Mouse (Mus musculus) liver, embryonic 14.5 days (tissue): ENCODE data around the gene Scnn1g. TPM values are rescaled to one million over a fixed set of nuclear protein-coding genes. Genes with fewer than 3 reads are reported as not detected.
A peak's percentile ranks its signal among the peaks of the same experiment; 100 is the strongest.

Experiments
- ATAC-seq: fragments of 200-750 bp; cut with Nextera tagmentation; 2 replicates; pipeline ENCODE4 v1.8.0; 2017; ENCODE audit warnings: moderate number of reproducible peaks, mild to moderate bottlenecking, moderate library complexity; ENCODE audit not compliant: insufficient read depth
- DNase-seq, 3 experiments: peaks; one replicate each; pipeline ENCODE4 v3.0.0-alpha.2; 2012 to 2013; ENCODE audit warnings: low read depth in 3 of 3, low spot score in 3 of 3
- H3K27ac ChIP-seq: fragments of 300-500 bp; sonication (generic); 2 replicates; pipeline ENCODE4 v1.5.1; 2014; ENCODE audit warnings: moderate library complexity, mild to moderate bottlenecking, control low read depth, inconsistent platforms
- H3K27me3 ChIP-seq: fragments of 300-500 bp; sonication (generic); 2 replicates; pipeline ENCODE4 v1.6.1; 2014; ENCODE audit warnings: mild to moderate bottlenecking, low read length, moderate library complexity; ENCODE audit not compliant: control insufficient read depth, insufficient read depth
- H3K36me3 ChIP-seq: fragments of 300-500 bp; sonication (generic); replicated peaks from 2 replicates; pipeline ENCODE4 v1.6.1; 2014; ENCODE audit warnings: low read depth; ENCODE audit not compliant: control insufficient read depth, insufficient read depth
- H3K4me1 ChIP-seq, 2 experiments: fragments of 200-500 bp in 1 of 2; fragments of 300-500 bp in 1 of 2; sonication (generic) in 1 of 2; replicated peaks; 2 replicates each; pipeline ENCODE4 v1.6.1; 2012 to 2014; ENCODE audit warnings: antibody characterized with exemption in 1 of 2, inconsistent platforms in 1 of 2, low read length in 1 of 2; ENCODE audit not compliant: control insufficient read depth in 2 of 2, insufficient read depth in 2 of 2
- H3K4me2 ChIP-seq: fragments of 300-500 bp; sonication (generic); 2 replicates; pipeline ENCODE4 v1.6.1; 2014; ENCODE audit warnings: low read depth, mild to moderate bottlenecking, control low read depth, moderate library complexity
- H3K4me3 ChIP-seq, 2 experiments: fragments of 200-500 bp in 1 of 2; fragments of 300-500 bp in 1 of 2; sonication (generic) in 1 of 2; 2 replicates each; pipeline ENCODE4 v1.5.1; 2012 to 2014; ENCODE audit warnings: low read depth in 2 of 2, low read length in 2 of 2, mild to moderate bottlenecking in 2 of 2, control low read depth in 1 of 2, inconsistent platforms in 1 of 2, moderate library complexity in 1 of 2; ENCODE audit not compliant: insufficient read depth in 1 of 2
- H3K9ac ChIP-seq: fragments of 300-500 bp; sonication (generic); replicated peaks from 2 replicates; pipeline ENCODE4 v1.6.1; 2014; ENCODE audit warnings: mild to moderate bottlenecking, control low read depth, moderate library complexity
- H3K9me3 ChIP-seq: fragments of 300-500 bp; sonication (generic); 2 replicates; pipeline ENCODE4 v1.6.1; 2016; ENCODE audit warnings: low read length, mixed read lengths; ENCODE audit not compliant: control insufficient read depth
- CTCF ChIP-seq: IDR thresholded peaks from 2 replicates; pipeline ENCODE4 v1.5.1; 2016; ENCODE audit warnings: antibody characterized with exemption, low read depth, control low read depth
- EP300 ChIP-seq: IDR thresholded peaks from 2 replicates; pipeline ENCODE4 v1.6.1; 2016; ENCODE audit warnings: antibody characterized with exemption, low read depth
- WGBS: fragments of 180-500 bp; shearing (Covaris S2); extraction: QIAGEN DNeasy Blood & Tissue Kit; methylation state at CpG from one replicate; pipeline ENCODE4 v1.1.7; 2014; ENCODE audit not compliant: insufficient replicate concordance; 5-methylcytosine and 5-hydroxymethylcytosine counted together
- polyA plus RNA-seq, 2 experiments: library from polyadenylated mRNA; depleted of rRNA in 1 of 2; stranded (reverse) in 1 of 2; unstranded in 1 of 2; fragments of >200 nt; fragmentation: Nextera tagmentation in 1 of 2; extraction: Ambion mirVana in 1 of 2; gene quantifications; 2 replicates each; pipeline versions ENCODE4 v1.2.1 to v1.2.3; 2012 to 2014

Gene Scnn1g
- polyA plus RNA-seq, 2 experiments = not detected

DNA sequence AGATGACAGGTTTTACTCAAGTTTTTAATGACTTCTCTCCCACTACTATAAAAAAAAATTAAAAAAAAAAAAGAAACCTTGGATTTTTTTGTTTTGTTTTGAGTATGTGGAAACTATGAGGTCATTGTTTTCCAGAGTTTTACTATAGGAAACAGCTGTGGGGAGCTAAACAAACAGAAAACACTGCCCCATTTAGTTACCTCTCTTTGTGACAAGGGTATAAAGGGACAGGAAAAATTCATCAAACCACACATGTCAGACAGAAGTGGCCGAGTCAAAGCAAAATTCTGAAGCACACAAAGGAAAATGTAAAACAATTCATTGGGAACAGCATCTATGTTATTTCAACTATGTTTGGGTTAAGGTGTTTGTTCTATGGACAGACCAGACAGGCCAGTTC, 36.7 kb upstream of the Scnn1g start:
- no peak for DNase-seq
- 42% methylated on average over 1 of the region's 1 CpGs for WGBS

DNA sequence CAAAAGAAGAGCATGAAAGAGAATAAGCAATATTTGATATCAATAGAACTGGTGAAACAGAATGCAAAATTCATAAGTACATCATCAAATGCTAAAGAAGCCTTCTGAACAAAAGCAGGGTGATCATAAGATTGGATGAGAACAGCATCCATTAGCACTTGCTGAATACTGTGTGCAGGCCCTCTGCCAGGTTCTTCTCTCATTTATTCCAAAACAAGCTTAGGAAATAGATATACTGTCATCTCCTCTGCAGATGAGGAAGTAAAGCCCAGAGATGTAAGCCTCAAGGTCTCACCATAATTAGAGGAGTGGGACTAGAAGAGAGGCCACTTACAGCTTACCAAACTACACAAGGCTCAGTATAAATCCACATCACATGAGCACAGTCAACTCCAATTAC, 35.1 kb upstream of the Scnn1g start:
- Histone ChIP-seq H3K4me3 (no peak overlapping the region), H3K9me3 (no peaks in the 10 kb centered on the region), H3K9ac (no peak overlapping the region), H3K27me3 (no peaks in the 10 kb centered on the region), H3K36me3 (no peaks in the 10 kb centered on the region), H3K4me1 (peaks cover 0 to 6% of the 10 kb centered on the region in 2 experiments; a peak in 3 of 4 replicates), H3K27ac (no peak overlapping the region), H3K4me2 (no peak overlapping the region)
- DNase-seq = no peak
- no peak for TF ChIP-seq CTCF
- ATAC-seq = no peak

More for the DNA sequence above, 36.7 kb upstream of the Scnn1g start:
- no peaks in the 10 kb centered on the region for H3K9me3 ChIP-seq
- H3K4me2 ChIP-seq = no peak overlapping the region
- no peaks in the 10 kb centered on the region for H3K27me3 ChIP-seq
- no peak overlapping the region for H3K27ac ChIP-seq
- H3K9ac ChIP-seq = no peak overlapping the region
- no peaks in the 10 kb centered on the region for H3K36me3 ChIP-seq
- H3K4me3 ChIP-seq = no peak overlapping the region
- TF ChIP-seq EP300 = no peak
- no peak for TF ChIP-seq CTCF
- no peak for ATAC-seq
- no peaks in the 10 kb centered on the region; a peak in 2 of 4 replicates for H3K4me1 ChIP-seq

DNA sequence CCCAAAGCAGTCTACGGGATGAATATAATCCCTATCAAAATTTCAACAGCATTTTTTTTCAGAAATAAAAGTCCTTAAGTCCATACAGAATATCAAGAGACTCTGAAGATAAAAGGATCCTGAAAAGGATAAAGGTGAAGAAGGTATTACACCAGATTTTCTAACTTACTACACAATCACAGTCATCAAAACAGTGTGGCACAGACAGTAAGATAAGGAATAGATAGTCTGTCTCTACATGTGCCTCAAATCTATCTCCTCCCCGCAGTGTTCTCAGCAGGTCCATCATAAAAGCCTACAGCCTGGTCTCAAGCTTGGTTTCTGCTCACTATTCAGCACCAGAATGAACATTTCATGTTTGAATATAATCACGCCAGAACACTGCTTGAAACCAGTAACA, 33.8 kb upstream of the Scnn1g start:
- Histone ChIP-seq H3K4me3 (no peak overlapping the region), H3K9me3 (no peaks in the 10 kb centered on the region), H3K36me3 (no peaks in the 10 kb centered on the region), H3K27me3 (no peaks in the 10 kb centered on the region), H3K9ac (no peak overlapping the region), H3K4me1 (peaks cover under 1 to 8% of the 10 kb centered on the region in 2 experiments), H3K27ac (no peak overlapping the region), H3K4me2 (no peak overlapping the region)
- no peak for ATAC-seq
- DNase-seq = no peak
- 65% methylated on average over 3 of the region's 3 CpGs for WGBS
- no peak for TF ChIP-seq EP300
- TF ChIP-seq CTCF = no peak

DNA sequence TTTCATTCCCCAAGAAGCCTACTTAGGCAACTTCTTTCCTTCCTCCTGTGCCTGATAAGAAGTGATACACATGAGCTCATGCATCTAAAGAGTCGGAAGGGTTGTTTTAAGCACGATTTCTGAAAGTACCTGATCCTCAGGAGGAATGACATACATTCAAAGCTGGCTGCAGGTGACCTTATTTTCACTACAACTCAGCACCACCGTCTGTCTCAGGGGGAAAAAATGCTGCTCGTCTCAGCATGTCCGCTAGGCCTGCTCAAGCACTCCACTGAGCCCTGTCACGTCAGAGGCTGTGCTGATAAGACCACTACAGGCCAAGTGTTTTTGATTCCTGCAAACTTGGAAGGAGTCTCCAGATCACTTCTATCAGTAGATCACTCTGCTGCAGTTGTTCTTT, 32.3 kb upstream of the Scnn1g start:
- TF ChIP-seq EP300 (no peak), CTCF (0 out of 2 replicates have a peak, but pooled peaks have one; percentile 9)
- ATAC-seq = no peak
- Histone ChIP-seq H3K4me2 (no peak overlapping the region), H3K4me1 (peaks cover 9 to 14% of the 10 kb centered on the region in 2 experiments), H3K27ac (no peak overlapping the region), H3K36me3 (no peaks in the 10 kb centered on the region), H3K4me3 (no peak overlapping the region), H3K9ac (no peak overlapping the region), H3K9me3 (no peaks in the 10 kb centered on the region), H3K27me3 (no peaks in the 10 kb centered on the region)
- 18% methylated on average over 6 of the region's 6 CpGs for WGBS
- peak in 1 of 3 experiments; percentile 4 for DNase-seq

GRCm38 (mm10) chr7:121705051-121705450, 29.2 kb upstream of the Scnn1g start:
- 77% methylated on average over 2 of the region's 2 CpGs for WGBS
- peaks cover 11 to 17% of the 10 kb centered on the region in 2 experiments for H3K4me1 ChIP-seq
- no peak for ATAC-seq
- no peak for TF ChIP-seq EP300
- TF ChIP-seq CTCF = no peak
- DNase-seq = no peak
- H3K9me3 ChIP-seq = no peaks in the 10 kb centered on the region
- H3K27ac ChIP-seq = no peak overlapping the region
- H3K9ac ChIP-seq = 0 out of 2 replicates have a peak overlapping the region, but pooled peaks have one; percentile 13
- H3K4me2 ChIP-seq = peak overlapping the region; percentile 92
- H3K4me3 ChIP-seq = no peak overlapping the region
- no peaks in the 10 kb centered on the region for H3K36me3 ChIP-seq
- H3K27me3 ChIP-seq = peaks cover 4% of the 10 kb centered on the region; the same call in 1 of the 2 replicates
